Mouse (Mus musculus): ENCODE data around the gene Ltbp1. TPM values are rescaled to one million over a fixed set of nuclear protein-coding genes. Genes with fewer than 3 reads are reported as not detected.

Gene Ltbp1
- polyA plus RNA-seq, 1 experiment from 2014 or later, result 14.2 TPM

DNA sequence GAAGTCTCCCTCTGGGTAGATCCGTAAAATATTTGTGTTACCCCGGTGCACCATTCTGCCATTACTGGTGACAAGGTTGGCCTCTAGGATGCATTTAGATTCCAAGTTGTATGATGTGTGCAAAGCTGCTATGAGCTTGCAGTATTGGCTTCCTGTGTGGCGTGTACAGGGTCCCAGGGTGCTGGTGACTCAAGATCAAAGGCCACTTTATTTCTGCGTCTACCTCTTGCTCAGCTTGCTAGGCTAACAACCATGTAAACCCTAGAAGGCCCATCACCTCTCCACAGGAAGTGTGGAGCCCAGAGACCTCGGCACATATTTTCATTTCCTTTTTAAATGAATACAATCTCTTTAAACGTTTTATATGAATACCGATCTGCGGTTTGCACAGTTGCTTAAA lies 96.6 kb downstream of the Ltbp1 start:
- no peaks in the 10 kb centered on the region for H3K36me3 ChIP-seq (ENCODE audit: control insufficient read depth, insufficient read depth, low read length)
- H3K9ac ChIP-seq (ENCODE audit: low read depth, low read length), result no peak overlapping the region
- ATAC-seq (replicated peaks; ENCODE audit: low FRiP score) (no peak), DNase-seq (ENCODE audit: low spot score) (no peak)
- no peaks in the 10 kb centered on the region for H3K9me3 ChIP-seq (ENCODE audit: control insufficient read depth, low read length)
- no peak overlapping the region for H3K27ac ChIP-seq (ENCODE audit: low read depth, low read length)
- H3K4me3 ChIP-seq (ENCODE audit: low read depth, low read length), result no peak overlapping the region
- WGBS, result 87% methylated on average over 8 of the region's 8 CpGs
- no peaks in the 10 kb centered on the region for H3K4me1 ChIP-seq (replicated peaks; ENCODE audit: control insufficient read depth, insufficient read depth, low read length)
- no peak overlapping the region for H3K4me2 ChIP-seq
- no peaks in the 10 kb centered on the region for H3K27me3 ChIP-seq (replicated peaks; ENCODE audit: control insufficient read depth, insufficient read depth, low read length)

DNA sequence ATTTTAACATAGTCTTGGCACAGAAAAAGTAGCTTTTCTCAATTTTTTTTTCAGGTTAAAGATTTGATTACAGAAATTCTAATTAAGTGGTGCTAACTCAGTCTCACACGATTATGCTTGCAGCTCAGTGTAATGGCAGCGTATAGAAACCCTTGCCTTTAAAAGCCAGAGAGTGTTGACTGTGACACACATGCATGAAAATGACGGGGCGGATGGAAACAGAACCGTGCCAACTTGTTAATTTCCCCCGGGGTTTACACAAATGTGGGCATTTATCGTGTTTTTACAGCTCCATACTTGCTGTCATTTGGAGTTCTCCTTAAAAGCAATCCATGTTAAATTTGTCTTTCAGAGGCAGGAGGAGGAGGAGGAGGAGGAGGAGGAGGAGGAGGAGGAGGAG lies 102.0 kb downstream of the Ltbp1 start:
- 85% methylated on average over 7 of the region's 7 CpGs for WGBS
- Histone ChIP-seq H3K4me2 (no peak overlapping the region), H3K27ac (ENCODE audit: low read depth, low read length) (no peak overlapping the region)

DNA sequence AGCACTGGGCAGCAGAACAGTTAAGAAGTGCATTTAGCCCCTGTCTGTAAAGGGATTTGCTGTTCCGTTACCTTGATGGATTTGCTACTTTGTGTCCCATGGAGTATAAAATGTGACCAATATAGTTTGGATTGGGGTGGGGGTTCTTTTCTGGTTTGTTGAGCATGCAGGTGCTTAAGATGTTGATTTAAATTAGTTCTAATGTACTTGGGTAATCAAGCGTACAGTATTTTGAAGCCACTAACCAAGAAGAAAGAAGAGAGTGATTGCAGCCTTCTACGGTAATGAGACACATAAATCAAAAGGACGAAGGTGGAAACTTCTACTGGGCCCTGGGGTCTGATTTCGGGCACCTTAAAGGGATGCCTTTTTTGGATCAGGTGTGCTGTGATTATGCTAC lies 102.5 kb downstream of the Ltbp1 start:
- ATAC-seq (replicated peaks; ENCODE audit: low FRiP score) (no peak), DNase-seq (ENCODE audit: low spot score) (no peak)
- no peak overlapping the region for H3K27ac ChIP-seq (ENCODE audit: low read depth, low read length)
- no peak overlapping the region for H3K4me2 ChIP-seq
- WGBS, result 82% methylated on average over 5 of the region's 5 CpGs
- no peaks in the 10 kb centered on the region for H3K27me3 ChIP-seq (replicated peaks; ENCODE audit: control insufficient read depth, insufficient read depth, low read length)
- no peaks in the 10 kb centered on the region for H3K36me3 ChIP-seq (ENCODE audit: control insufficient read depth, insufficient read depth, low read length)
- no peak overlapping the region for H3K4me3 ChIP-seq (ENCODE audit: low read depth, low read length)
- H3K4me1 ChIP-seq (replicated peaks; ENCODE audit: control insufficient read depth, insufficient read depth, low read length), result no peaks in the 10 kb centered on the region
- H3K9me3 ChIP-seq (ENCODE audit: control insufficient read depth, low read length), result no peaks in the 10 kb centered on the region
- H3K9ac ChIP-seq (ENCODE audit: low read depth, low read length), result no peak overlapping the region

More for the DNA sequence above, 102.0 kb downstream of the Ltbp1 start:
- DNase-seq (ENCODE audit: low spot score) (no peak), ATAC-seq (replicated peaks; ENCODE audit: low FRiP score) (no peak)
- H3K4me1 ChIP-seq (replicated peaks; ENCODE audit: control insufficient read depth, insufficient read depth, low read length), result no peaks in the 10 kb centered on the region
- no peaks in the 10 kb centered on the region for H3K36me3 ChIP-seq (ENCODE audit: control insufficient read depth, insufficient read depth, low read length)
- no peaks in the 10 kb centered on the region for H3K9me3 ChIP-seq (ENCODE audit: control insufficient read depth, low read length)
- no peak overlapping the region for H3K4me3 ChIP-seq (ENCODE audit: low read depth, low read length)
- no peak overlapping the region for H3K9ac ChIP-seq (ENCODE audit: low read depth, low read length)
- H3K27me3 ChIP-seq (replicated peaks; ENCODE audit: control insufficient read depth, insufficient read depth, low read length), result no peaks in the 10 kb centered on the region

DNA sequence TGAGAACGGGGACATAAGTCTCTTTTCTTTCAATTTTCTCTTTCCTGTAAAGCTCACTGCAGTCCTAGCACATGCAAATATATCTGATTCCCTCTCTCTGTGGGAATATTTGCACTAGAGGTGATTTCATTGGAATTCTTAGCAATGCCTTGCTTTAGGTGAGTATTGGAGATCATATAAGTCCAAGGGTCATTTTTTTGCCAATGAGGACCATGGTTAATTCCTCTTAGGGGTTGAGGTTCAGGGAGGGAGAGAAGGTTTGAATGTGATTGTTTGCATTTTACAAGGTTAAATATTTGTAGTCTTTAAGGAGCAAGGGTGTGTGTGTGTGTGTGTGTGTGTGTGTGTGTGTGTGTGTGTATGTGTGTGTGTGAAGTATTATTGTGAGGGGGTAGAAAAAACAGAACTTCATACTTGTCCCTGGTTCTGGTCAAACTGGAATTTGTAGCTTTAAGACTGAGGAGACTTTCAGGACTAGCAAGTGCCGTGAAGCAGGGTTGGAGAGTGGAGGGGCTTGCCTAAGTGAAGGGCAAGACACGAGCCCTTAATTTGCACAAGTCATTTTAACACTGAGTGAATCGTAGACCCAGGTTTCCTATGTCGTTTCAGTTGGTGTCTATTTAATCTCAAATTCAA lies 103.8 kb downstream of the Ltbp1 start:
- 77% methylated on average over 5 of the region's 5 CpGs for WGBS
- no peaks in the 10 kb centered on the region for H3K36me3 ChIP-seq (ENCODE audit: control insufficient read depth, insufficient read depth, low read length)
- H3K4me2 ChIP-seq, result no peak overlapping the region
- DNase-seq (ENCODE audit: low spot score) (no peak), ATAC-seq (replicated peaks; ENCODE audit: low FRiP score) (no peak)
- H3K4me3 ChIP-seq (ENCODE audit: low read depth, low read length), result no peak overlapping the region
- no peaks in the 10 kb centered on the region for H3K27me3 ChIP-seq (replicated peaks; ENCODE audit: control insufficient read depth, insufficient read depth, low read length)
- H3K27ac ChIP-seq (ENCODE audit: low read depth, low read length), result no peak overlapping the region
- H3K9me3 ChIP-seq (ENCODE audit: control insufficient read depth, low read length), result no peaks in the 10 kb centered on the region
- no peaks in the 10 kb centered on the region for H3K4me1 ChIP-seq (replicated peaks; ENCODE audit: control insufficient read depth, insufficient read depth, low read length)
- no peak overlapping the region for H3K9ac ChIP-seq (ENCODE audit: low read depth, low read length)

DNA sequence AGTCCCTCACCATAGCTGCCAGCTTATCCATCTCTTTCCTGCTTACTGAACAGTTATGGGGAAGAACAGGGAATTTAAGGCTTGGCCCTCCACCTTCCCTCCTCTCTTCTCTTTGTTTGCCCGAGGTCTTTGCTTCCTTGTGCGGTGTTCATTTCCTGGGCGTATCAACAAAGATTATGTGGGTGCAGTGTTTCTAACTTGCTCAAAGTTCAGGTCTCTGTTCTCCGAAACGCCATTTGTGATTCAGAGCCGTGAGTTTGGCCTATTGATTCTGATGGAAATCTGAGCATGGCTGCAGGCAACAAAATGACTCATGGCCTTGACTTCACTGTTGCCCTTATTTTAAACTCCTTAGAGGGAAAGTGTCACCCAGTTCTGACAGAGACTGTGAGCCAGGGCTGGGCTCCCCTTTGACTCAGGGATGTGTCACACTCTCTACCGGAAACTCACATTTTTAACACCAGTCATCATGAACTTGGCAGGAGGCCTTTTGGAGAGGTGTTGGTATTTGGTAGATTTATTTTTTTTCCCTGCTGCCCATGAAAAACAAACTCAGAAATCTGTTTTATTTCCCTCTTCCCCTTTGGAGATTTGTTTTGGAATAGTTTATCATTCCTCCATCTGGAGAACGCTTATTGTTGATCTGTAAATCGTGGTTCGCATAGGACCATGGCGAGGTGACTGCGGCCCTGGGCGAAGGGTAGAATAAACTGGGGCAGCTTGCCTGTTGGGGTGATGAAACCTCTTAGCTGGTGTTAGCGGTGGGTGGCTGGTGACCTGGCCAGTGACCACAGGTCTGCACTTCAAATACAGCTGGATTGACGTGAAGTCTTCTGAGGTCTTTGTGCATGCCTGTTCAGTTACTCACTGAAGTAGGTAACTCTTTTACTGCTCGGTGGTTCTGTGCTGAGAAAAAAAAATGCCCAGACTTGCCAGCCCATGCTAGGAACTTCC lies 105.2 kb downstream of the Ltbp1 start:
- no peak for DNase-seq (ENCODE audit: low spot score)
- no peaks in the 10 kb centered on the region for H3K4me1 ChIP-seq (replicated peaks; ENCODE audit: control insufficient read depth, insufficient read depth, low read length)
- H3K9me3 ChIP-seq (ENCODE audit: control insufficient read depth, low read length), result no peaks in the 10 kb centered on the region
- no peak overlapping the region for H3K27ac ChIP-seq (ENCODE audit: low read depth, low read length)
- ATAC-seq (replicated peaks; ENCODE audit: low FRiP score), result no peak
- no peaks in the 10 kb centered on the region for H3K27me3 ChIP-seq (replicated peaks; ENCODE audit: control insufficient read depth, insufficient read depth, low read length)
- no peaks in the 10 kb centered on the region for H3K36me3 ChIP-seq (ENCODE audit: control insufficient read depth, insufficient read depth, low read length)
- WGBS, result 87% methylated on average over 16 of the region's 16 CpGs
- H3K4me3 ChIP-seq (ENCODE audit: low read depth, low read length), result no peak overlapping the region
- no peak overlapping the region for H3K4me2 ChIP-seq
- H3K9ac ChIP-seq (ENCODE audit: low read depth, low read length), result no peak overlapping the region

DNA sequence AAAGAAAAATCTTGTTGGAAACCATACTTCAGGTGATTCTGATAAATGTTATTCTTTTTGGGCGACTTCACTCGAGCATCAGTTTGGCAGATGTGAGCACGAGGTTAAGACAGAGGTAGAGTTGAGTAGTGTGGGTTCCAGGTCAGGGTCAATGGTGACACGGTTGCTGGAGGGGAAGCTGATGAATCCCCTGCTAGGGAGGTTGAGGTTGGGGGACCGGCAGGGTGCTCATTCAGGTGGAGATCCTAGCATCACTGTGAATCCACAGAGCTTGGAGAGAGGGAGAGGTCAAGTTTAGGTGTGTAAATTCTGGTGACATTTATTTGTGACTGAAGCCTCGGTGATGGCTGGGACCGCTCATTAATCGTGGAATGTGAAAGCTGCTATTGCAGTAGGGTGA lies 110.2 kb downstream of the Ltbp1 start:
- ATAC-seq (replicated peaks; ENCODE audit: low FRiP score), result no peak
- no peak overlapping the region for H3K4me2 ChIP-seq
- no peaks in the 10 kb centered on the region for H3K36me3 ChIP-seq (ENCODE audit: control insufficient read depth, insufficient read depth, low read length)
- H3K27ac ChIP-seq (ENCODE audit: low read depth, low read length), result no peak overlapping the region
- no peaks in the 10 kb centered on the region for H3K27me3 ChIP-seq (replicated peaks; ENCODE audit: control insufficient read depth, insufficient read depth, low read length)
- no peak overlapping the region for H3K4me3 ChIP-seq (ENCODE audit: low read depth, low read length)
- WGBS, result 81% methylated on average over 8 of the region's 8 CpGs
- H3K4me1 ChIP-seq (replicated peaks; ENCODE audit: control insufficient read depth, insufficient read depth, low read length), result no peaks in the 10 kb centered on the region; the same call in 1 of the 2 replicates
- DNase-seq (ENCODE audit: low spot score), result no peak
- no peaks in the 10 kb centered on the region for H3K9me3 ChIP-seq (ENCODE audit: control insufficient read depth, low read length)
- H3K9ac ChIP-seq (ENCODE audit: low read depth, low read length), result no peak overlapping the region

DNA sequence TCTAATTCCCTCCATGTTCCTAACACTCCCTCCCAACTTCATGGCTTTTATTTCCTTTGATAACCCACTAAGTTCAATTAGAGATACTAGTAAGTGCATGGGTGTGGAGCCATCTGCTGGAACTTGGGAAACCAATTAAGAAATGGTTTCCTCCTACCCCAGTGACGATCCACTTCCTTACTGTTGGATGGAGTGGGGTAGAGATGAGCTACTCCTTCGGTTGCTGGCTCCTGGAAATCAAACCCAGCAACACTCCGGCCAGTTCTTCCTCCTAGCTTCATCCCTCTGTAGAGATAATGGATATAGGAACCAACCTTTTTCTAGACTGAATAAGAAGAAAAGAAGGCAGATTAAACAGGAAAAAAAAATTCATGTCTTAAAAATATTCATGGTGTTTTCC lies 113.5 kb downstream of the Ltbp1 start:
- Histone ChIP-seq H3K9ac (ENCODE audit: low read depth, low read length) (no peak overlapping the region), H3K9me3 (ENCODE audit: control insufficient read depth, low read length) (no peaks in the 10 kb centered on the region), H3K4me2 (no peak overlapping the region), H3K4me3 (ENCODE audit: low read depth, low read length) (no peak overlapping the region), H3K27me3 (replicated peaks; ENCODE audit: control insufficient read depth, insufficient read depth, low read length) (no peaks in the 10 kb centered on the region), H3K27ac (ENCODE audit: low read depth, low read length) (no peak overlapping the region), H3K36me3 (ENCODE audit: control insufficient read depth, insufficient read depth, low read length) (no peaks in the 10 kb centered on the region), H3K4me1 (replicated peaks; ENCODE audit: control insufficient read depth, insufficient read depth, low read length) (no peaks in the 10 kb centered on the region; the same call in 1 of the 2 replicates)
- DNase-seq (ENCODE audit: low spot score) (no peak), ATAC-seq (replicated peaks; ENCODE audit: low FRiP score) (no peak)
- WGBS, result 72% methylated on average over 3 of the region's 3 CpGs

DNA sequence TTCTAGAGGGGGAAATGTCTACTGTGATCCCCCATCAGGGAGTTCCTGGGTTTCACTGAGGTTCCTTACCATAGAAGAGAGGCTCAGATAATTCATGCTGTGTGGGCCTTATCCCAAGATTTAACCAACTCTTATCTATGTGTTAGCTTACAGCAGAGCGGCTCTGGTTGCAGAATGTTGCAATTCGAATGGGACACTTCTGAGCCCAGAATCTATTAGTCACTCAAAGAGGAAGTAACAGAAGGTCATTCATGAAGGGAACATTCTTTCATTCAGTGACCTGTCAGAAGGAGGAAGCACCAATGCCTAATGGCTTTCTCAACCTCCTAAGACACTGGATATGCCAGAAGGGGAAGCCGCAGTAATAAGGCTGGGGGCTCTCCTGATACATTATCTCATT lies 114.1 kb downstream of the Ltbp1 start:
- no peak for DNase-seq (ENCODE audit: low spot score)
- Histone ChIP-seq H3K4me2 (no peak overlapping the region), H3K4me1 (replicated peaks; ENCODE audit: control insufficient read depth, insufficient read depth, low read length) (no peaks in the 10 kb centered on the region; the same call in 1 of the 2 replicates), H3K9ac (ENCODE audit: low read depth, low read length) (no peak overlapping the region), H3K27ac (ENCODE audit: low read depth, low read length) (no peak overlapping the region), H3K36me3 (ENCODE audit: control insufficient read depth, insufficient read depth, low read length) (no peaks in the 10 kb centered on the region), H3K9me3 (ENCODE audit: control insufficient read depth, low read length) (no peaks in the 10 kb centered on the region), H3K4me3 (ENCODE audit: low read depth, low read length) (no peak overlapping the region), H3K27me3 (replicated peaks; ENCODE audit: control insufficient read depth, insufficient read depth, low read length) (no peaks in the 10 kb centered on the region)
- 28% methylated on average over 3 of the region's 3 CpGs for WGBS
- ATAC-seq (replicated peaks; ENCODE audit: low FRiP score), result no peak
